Mouse (Mus musculus): ENCODE results near the gene Kif1b. TPM values are rescaled to one million over a fixed set of nuclear protein-coding genes. Genes with fewer than 3 reads are reported as not detected.

Kif1b gene
- polyA plus RNA-seq, 1 experiment = 43.8 TPM

DNA sequence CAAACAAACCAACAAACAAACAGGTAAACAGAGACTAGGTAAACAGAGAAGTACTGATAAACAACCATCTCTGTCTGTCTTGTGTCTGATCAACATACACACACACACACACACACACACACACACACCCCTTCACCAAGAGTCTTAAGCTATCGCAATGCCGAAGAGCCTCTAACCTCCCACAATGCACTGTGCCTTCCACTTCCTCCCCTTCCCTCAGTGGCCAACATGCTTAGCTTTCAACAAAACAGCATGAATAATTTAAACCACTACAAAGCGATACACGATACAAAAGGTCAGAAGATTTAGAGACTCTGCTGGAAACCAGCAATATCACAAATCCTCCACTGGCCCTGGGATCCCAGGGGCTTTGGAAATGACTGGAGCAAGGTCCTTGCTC lies 14.8 kb upstream of the Kif1b start:
- 71% methylated on average over 4 of the region's 4 CpGs for WGBS

DNA sequence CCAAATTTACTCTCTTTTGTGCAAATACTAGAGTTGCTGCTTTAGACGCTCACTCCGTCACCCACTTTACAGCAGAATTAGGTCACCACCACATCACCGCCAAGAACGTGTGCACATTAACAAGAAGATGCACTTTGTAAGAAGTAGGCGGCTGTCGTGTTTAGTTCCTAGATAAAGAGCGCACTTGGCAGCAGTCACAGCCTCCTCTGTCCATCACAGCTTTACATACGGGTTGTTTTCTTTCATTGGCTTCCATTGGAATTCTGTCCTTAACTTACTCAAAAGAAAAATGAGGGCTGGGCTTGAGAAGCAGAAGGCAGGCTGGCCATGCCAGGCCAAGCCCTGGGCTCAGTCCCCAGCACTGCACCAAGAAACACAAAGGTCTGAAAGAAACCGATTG lies 11.6 kb upstream of the Kif1b start:
- no peak for TF ChIP-seq POLR2A (IDR thresholded peaks at IDR 0.05; ENCODE audit: borderline replicate concordance, extremely low read depth, low read depth, low read length)
- TF ChIP-seq CTCF (IDR thresholded peaks at IDR 0.05; ENCODE audit: insufficient read depth, low read length) = no peak
- Histone ChIP-seq H3K4me1 (ENCODE audit: control insufficient read depth, insufficient read depth, low read length) (no peaks in the 10 kb centered on the region), H3K4me3 (replicated peaks; ENCODE audit: extremely low read depth, low read depth, low read length) (no peak overlapping the region)
- 59% methylated on average over 9 of the region's 9 CpGs for WGBS
- no peak for DNase-seq

More for the DNA sequence above, 14.8 kb upstream of the Kif1b start:
- no peak for DNase-seq
- no peaks in the 10 kb centered on the region for H3K4me1 ChIP-seq (ENCODE audit: control insufficient read depth, insufficient read depth, low read length)
- H3K4me3 ChIP-seq (replicated peaks; ENCODE audit: extremely low read depth, low read depth, low read length) = no peak overlapping the region
- TF ChIP-seq POLR2A (IDR thresholded peaks at IDR 0.05; ENCODE audit: borderline replicate concordance, extremely low read depth, low read depth, low read length) (no peak), CTCF (IDR thresholded peaks at IDR 0.05; ENCODE audit: insufficient read depth, low read length) (no peak)

DNA sequence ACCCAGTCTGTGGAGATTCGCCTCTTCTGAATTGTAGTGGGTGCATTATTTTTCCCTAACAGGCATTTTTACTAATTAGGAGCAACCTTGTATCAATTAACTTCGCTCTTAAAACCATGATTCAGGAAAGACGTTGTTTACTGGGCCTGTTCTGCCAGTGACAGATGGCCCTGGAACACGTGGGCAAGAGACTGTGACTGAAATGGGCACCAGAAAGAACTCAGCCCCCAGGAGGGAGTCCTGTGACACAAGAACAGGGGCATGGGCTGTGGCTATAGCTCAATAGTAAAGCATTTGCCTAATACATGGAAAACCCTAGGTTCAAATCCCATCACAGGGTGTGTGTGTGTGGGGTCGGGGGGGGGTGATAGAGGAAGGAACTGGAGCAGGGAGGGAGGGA lies 9.9 kb upstream of the Kif1b start:
- Histone ChIP-seq H3K4me1 (ENCODE audit: control insufficient read depth, insufficient read depth, low read length) (no peaks in the 10 kb centered on the region), H3K4me3 (replicated peaks; ENCODE audit: extremely low read depth, low read depth, low read length) (no peak overlapping the region)
- WGBS = 56% methylated on average over 5 of the region's 5 CpGs
- TF ChIP-seq POLR2A (IDR thresholded peaks at IDR 0.05; ENCODE audit: borderline replicate concordance, extremely low read depth, low read depth, low read length) (no peak), CTCF (IDR thresholded peaks at IDR 0.05; ENCODE audit: insufficient read depth, low read length) (no peak)
- no peak for DNase-seq

- Histone ChIP-seq H3K4me3 (replicated peaks; ENCODE audit: extremely low read depth, low read depth, low read length) (no peak overlapping the region), H3K4me1 (ENCODE audit: control insufficient read depth, insufficient read depth, low read length) (no peaks in the 10 kb centered on the region)
- TF ChIP-seq POLR2A (IDR thresholded peaks at IDR 0.05; ENCODE audit: borderline replicate concordance, extremely low read depth, low read depth, low read length) = no peak
- WGBS = 75% methylated on average over 11 of the region's 11 CpGs
- no peak for DNase-seq
Observed at GRCm38 (mm10) chr4:149314275-149314837, 6.9 kb upstream of the Kif1b start.

- TF ChIP-seq POLR2A (IDR thresholded peaks at IDR 0.05; ENCODE audit: borderline replicate concordance, extremely low read depth, low read depth, low read length) (no peak), CTCF (IDR thresholded peaks at IDR 0.05; ENCODE audit: insufficient read depth, low read length) (no peak)
- no peak for DNase-seq
- WGBS = 86% methylated on average over 12 of the region's 12 CpGs
- Histone ChIP-seq H3K4me1 (ENCODE audit: control insufficient read depth, insufficient read depth, low read length) (no peaks in the 10 kb centered on the region), H3K4me3 (replicated peaks; ENCODE audit: extremely low read depth, low read depth, low read length) (no peak overlapping the region)
Observed at GRCm38 (mm10) chr4:149313558-149314253, 6.2 kb upstream of the Kif1b start.

GRCm38 (mm10) chr4:149311996-149312395 lies 4.5 kb upstream of the Kif1b start:
- Histone ChIP-seq H3K4me1 (ENCODE audit: control insufficient read depth, insufficient read depth, low read length) (peaks cover 3% of the 10 kb centered on the region; the same call in 1 of the 2 replicates), H3K4me3 (replicated peaks; ENCODE audit: extremely low read depth, low read depth, low read length) (no peak overlapping the region)
- 82% methylated on average over 5 of the region's 5 CpGs for WGBS
- TF ChIP-seq POLR2A (IDR thresholded peaks at IDR 0.05; ENCODE audit: borderline replicate concordance, extremely low read depth, low read depth, low read length) (no peak), CTCF (IDR thresholded peaks at IDR 0.05; ENCODE audit: insufficient read depth, low read length) (no peak)
- DNase-seq = no peak

GRCm38 (mm10) chr4:149308491-149308820 lies 963 bp upstream of the Kif1b start:
- 58% methylated on average over 3 of the region's 3 CpGs for WGBS
- Histone ChIP-seq H3K4me3 (replicated peaks; ENCODE audit: extremely low read depth, low read depth, low read length) (peak overlapping the region; percentile 86), H3K4me1 (ENCODE audit: control insufficient read depth, insufficient read depth, low read length) (peaks cover 8% of the 10 kb centered on the region)
- DNase-seq = no peak
- no peak for TF ChIP-seq POLR2A (IDR thresholded peaks at IDR 0.05; ENCODE audit: borderline replicate concordance, extremely low read depth, low read depth, low read length)
- no peak for TF ChIP-seq CTCF (IDR thresholded peaks at IDR 0.05; ENCODE audit: insufficient read depth, low read length)

GRCm38 (mm10) chr4:149306712-149307595 lies 539 bp downstream of the Kif1b start:
- Histone ChIP-seq H3K4me1 (ENCODE audit: control insufficient read depth, insufficient read depth, low read length) (peaks cover 8% of the 10 kb centered on the region), H3K4me3 (replicated peaks; ENCODE audit: extremely low read depth, low read depth, low read length) (peak overlapping the region; percentile 87)
- DNase-seq = peak; percentile 73
- WGBS = 1% methylated on average over 79 of the region's 83 CpGs
- TF ChIP-seq CTCF (IDR thresholded peaks at IDR 0.05; ENCODE audit: insufficient read depth, low read length) = no peak
- TF ChIP-seq POLR2A (IDR thresholded peaks at IDR 0.05; ENCODE audit: borderline replicate concordance, extremely low read depth, low read depth, low read length) = no peak

DNA sequence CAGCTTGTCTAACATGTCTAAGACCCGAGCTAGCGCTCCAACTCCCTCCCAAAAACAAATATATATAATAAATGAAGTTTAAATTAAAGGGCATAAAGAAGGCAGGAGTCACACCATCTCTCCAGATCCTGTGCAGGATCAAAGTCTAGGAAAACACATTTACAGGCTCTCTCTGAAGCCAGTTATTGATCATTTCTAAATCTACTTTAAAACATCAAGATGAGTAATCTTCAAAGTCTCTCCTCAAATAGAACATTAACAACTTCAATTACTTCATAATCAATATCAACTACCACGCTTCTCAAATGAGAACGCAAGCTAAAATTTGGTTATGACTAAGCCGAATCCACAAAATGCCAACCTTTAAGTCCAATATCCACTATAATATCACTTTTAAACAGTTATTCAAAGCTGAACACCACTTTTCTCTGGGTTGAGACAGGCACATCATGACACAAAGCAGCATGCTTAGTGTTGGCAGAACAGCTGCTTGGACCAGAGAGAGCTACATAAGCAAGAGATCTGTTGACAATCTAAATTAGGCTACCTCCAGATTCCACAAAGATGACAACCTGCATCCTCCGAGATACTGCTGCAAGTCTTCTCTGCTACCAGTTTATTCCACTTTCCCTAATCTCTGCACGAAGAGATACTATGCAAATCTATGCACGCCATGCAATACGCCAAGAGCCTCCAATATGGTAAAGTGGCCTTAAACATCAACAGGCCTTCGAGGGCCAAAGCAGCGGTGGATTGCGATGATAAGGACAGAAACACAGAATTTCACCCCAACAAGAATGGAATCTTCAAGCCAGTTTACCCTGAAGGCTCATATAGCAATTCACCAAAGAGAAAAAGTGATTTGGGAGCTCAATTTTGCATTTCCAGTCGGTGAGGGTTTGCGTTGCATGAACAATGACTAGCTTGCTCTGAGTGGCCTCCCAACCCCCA lies 1.5 kb downstream of the Kif1b start:
- Histone ChIP-seq H3K4me3 (replicated peaks; ENCODE audit: extremely low read depth, low read depth, low read length) (peak overlapping the region; percentile 87), H3K4me1 (ENCODE audit: control insufficient read depth, insufficient read depth, low read length) (peaks cover 13% of the 10 kb centered on the region)
- DNase-seq = no peak
- TF ChIP-seq CTCF (IDR thresholded peaks at IDR 0.05; ENCODE audit: insufficient read depth, low read length) = no peak
- TF ChIP-seq POLR2A (IDR thresholded peaks at IDR 0.05; ENCODE audit: borderline replicate concordance, extremely low read depth, low read depth, low read length) = no peak
- 38% methylated on average over 14 of the region's 14 CpGs for WGBS

Measured in lung, adult 2 months (tissue).